Mouse (Mus musculus) adrenal gland, adult 8-10 months (tissue): ENCODE data around the gene Lamp3. TPM values are rescaled to one million over a fixed set of nuclear protein-coding genes. Genes with fewer than 3 reads are reported as not detected.
"Not testable (repeated sequence)": the region's sequence is repeated elsewhere in the genome, so short reads cannot be mapped to it uniquely, and the experiment has no call there.

Experiments used
- DNase-seq: peaks from one replicate; pipeline ENCODE4 v3.0.0; 2022
- total RNA-seq, 4 experiments: library from RNA; stranded (reverse); gene quantifications; 2 replicates each; pipeline ENCODE4 v1.2.4; 2022

Gene Lamp3
- total RNA-seq = under 1 TPM in 2 of 4 experiments, not detected in 2; 0.12 to 0.13 TPM

DNA sequence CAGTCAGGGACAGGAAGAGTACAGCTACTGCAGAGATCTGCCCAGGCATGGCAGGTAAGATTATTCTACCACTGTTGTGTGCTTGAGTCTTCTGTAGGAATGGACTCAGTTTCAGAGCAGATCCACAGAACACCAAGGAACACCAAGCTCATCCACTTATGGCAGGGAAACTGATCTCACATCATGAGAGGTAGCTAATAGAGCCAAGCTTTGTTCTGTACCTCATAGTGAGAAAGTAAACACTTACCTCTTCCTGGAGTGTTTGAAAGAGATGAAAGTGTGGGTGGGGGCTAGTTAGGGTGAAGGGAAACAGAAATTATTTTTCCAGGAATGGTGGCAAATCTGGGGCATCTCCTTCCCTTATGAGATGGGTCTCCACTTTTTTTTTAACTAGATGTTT, at the start of gene Lamp3:
Lamp3 (minus strand) TSS at position 160 of the 400 bp plus-strand sequence.
- no peak for DNase-seq

DNA sequence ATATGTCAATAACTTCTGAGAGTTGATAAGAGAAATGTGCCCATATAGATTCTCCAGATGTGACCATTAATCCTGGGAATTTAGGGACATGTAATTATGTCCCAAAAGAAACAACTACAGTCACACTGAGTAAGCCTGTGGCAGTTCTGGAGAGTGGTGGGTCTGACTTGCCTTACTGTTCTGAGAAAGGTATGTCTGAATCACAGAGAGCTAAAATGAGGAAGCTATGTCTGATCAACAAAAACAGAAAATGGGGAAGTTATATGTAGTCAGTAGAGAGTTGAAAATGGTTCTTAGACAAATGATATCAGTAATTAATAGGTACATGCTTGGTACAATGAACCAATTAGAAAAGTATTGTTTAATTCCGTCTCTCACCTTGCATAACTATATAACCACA, 26.7 kb upstream of the Lamp3 start:
- no peak for DNase-seq

DNA sequence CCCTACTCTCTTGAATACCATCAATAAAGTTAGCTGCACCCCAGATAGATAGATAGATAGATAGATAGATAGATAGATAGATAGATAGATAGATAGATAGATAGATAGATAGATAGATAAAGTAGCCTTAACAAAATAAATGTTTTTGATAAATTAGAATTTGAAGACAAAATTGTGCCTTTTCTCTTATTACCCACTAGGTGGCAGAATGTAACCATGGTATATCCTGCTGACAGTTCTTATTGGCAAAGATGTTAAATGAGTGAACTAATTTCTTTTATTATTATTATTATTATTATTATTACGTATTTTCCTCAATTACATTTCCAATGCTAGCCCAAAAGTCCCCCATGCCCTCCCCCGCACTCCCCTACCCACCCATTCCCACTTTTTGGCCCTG, 18.0 kb upstream of the Lamp3 start:
- DNase-seq = not testable (repeated sequence)

DNA sequence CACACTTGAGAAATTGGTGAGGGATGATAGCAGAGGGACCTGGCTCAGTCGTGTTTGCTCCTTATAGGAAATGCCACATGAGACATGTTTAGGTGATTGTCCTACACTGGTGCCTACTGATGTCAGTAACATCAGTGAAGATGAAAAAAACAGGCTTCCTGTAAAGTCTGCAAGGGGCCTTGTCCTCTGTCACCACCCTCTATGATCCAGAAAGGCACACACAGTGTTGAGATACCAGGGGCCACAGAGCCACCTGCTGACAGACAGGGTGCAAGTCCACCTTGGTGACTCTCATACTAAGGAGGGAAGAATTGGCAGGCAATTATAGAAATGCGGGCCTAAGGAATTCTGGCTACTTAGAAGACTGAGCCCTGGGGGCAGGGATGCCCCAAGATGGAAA, 14.8 kb upstream of the Lamp3 start:
- DNase-seq = no peak

DNA sequence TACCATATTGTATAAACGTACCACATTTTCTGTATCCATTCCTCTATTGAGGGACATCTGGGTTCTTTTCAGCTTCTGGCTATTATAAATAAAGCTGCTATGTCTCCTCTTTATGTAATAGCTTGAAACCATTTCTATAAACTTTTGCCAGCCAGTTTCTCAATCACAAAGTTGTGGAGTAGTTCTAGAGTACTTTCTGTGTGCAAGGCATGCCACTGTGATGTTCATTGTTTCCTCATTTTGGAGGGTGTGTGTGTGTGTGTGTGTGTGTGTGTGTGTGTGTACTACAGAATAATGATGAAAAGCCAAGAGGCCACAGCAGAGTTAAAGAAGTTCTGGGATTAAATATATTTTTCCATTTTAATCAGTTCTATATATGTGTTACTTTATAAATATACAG, 1.2 kb upstream of the Lamp3 start:
- DNase-seq = no peak

DNA sequence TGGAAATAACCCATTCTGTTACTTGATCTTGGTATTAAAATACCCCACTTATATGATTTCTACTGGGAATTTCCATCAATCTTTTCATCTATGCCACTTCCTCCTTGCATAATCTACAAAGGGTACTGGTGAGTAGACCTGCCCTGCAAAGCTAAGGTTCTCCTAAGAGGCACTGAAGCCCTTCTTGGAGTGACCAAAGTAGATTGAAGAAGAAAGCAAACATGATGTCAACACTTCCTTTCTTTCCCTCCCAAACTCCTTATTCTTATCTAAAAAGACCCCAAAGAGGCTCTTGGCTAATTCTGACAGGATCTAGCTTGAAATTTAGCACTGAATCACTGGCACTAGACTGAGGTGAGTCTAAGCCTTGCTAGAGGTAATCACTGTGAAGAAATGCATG, 7.0 kb downstream of the Lamp3 start:
- no peak for DNase-seq

DNA sequence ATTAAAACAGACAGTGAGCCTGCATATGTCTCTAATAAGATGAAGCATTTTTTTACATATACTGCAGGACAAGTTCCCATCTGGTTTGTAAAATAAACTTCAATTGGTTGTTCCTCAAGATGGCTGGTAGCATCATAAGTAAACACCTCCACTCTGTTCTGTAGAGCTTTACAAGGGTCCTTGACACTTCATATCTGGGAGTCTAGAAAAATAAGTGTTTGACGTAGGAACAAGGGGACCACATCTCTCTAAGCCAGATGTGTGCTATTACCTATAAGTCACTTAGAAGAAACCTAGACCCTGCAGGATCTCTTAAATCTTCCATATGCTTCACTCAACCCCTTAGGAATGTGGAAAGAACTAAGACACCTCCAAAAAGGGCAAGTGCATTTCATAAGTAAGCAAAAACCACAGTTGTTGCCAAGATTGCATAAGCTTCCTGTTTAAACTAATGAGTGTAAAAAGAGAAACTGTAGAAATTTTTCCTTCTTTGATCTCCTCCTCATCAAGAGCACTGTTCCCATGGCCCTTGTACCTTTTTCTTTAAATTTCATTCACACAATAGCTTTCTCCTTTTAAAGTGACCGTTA, 35.3 kb downstream of the Lamp3 start:
- no peak for DNase-seq

DNA sequence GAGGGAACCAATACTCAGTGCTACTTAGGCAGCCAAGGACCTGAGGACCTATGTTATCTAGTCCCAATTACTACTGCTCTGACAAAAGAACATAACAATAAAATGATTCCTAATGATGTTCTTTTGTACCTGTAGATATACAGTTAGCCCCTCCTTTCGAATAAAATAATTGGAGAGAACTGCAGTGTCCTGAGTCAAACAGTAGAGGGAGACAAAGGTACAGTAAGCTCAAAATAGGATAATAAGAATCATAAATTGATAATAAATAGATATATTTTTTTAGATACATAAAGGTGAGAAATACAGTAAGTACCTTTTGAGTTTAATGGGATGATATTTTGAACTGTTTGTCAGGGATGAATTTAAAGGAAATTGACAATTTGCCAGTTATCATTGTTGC, 39.9 kb downstream of the Lamp3 start:
- no peak for DNase-seq

DNA sequence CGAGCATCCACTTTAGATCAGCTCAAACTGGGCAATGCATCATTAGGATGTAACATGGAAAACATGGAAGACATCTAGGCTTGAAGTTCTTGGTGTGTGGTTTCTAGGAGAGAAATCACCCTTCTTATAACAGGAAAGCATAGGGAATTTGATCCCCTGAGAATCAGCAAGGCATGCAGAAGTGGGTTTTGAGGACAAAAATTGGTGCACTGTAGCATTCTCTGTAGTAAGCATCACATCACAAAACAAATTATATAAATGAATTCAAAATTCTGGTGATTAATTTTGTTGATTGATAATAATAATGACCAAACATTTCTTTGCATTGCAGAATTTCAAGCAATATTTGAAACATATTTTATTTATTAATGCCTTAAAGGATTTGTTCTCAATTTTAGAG, 76.4 kb downstream of the Lamp3 start, which contains the start of gene Olfr171:
Olfr171 (minus strand) TSS at position 101 of the 400 bp plus-strand sequence.
- DNase-seq = no peak

DNA sequence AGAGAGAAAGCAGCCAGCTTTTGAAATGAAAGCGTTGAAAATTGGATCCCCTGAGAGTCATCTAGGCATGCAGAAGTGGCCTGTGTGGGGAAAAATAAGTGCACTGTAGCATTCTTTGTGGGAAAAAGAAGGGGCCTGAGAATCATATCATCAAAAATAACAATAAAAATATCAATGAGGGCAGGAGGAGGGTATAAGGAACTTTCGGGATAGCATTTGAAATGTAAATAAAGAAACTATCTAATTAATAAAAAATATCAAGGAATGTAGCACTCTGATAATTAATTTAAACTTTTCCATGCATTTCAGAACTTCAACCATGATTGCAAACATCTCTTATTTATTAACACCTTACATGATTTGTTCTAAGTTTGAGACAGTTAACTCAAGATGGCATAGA, 94.4 kb downstream of the Lamp3 start, which contains the start of gene Olfr170:
Olfr170 (minus strand) TSS at position 101 of the 400 bp plus-strand sequence.
- not testable (repeated sequence) for DNase-seq

Other genes with a start within 250 kb of the Lamp3 start
- not detected for gene Olfr166, start 222.7 kb downstream of the Lamp3 start, total RNA-seq
- not detected for gene Olfr167, start 184.1 kb downstream of the Lamp3 start, total RNA-seq
- not detected for gene Olfr168, start 170.8 kb downstream of the Lamp3 start, total RNA-seq
- not detected for gene Olfr169, start 134.6 kb downstream of the Lamp3 start, total RNA-seq
- gene Olfr170, start 94.5 kb downstream of the Lamp3 start, total RNA-seq = not detected
- not detected for gene Olfr171, start 76.5 kb downstream of the Lamp3 start, total RNA-seq
- gene B3gnt5, start 53.8 kb upstream of the Lamp3 start, total RNA-seq = 1 to 10 TPM in 1 of 4 experiments, under 1 TPM in 3; 0.31 to 1.1 (median 0.54) TPM